Mouse (Mus musculus) liver, postnatal 0 days (tissue): Measurements from ENCODE around the gene Etv2. TPM values are rescaled to one million over a fixed set of nuclear protein-coding genes. Genes with fewer than 3 reads are reported as not detected.

Experiments
- ATAC-seq: fragments of 200-750 bp; cut with Nextera tagmentation; 2 replicates; pipeline ENCODE4 v1.8.0; 2017; ENCODE audit warnings: mild to moderate bottlenecking, moderate library complexity
- DNase-seq: peaks from one replicate; pipeline ENCODE4 v3.0.0-alpha.2; 2016
- H3K27ac ChIP-seq: fragments of 300-500 bp; sonication (generic); 2 replicates; pipeline ENCODE4 v1.5.1; 2014; ENCODE audit warnings: antibody characterized with exemption, moderate library complexity, mild to moderate bottlenecking, low read depth
- H3K27me3 ChIP-seq: fragments of 300-500 bp; sonication (generic); 2 replicates; pipeline ENCODE4 v1.6.1; 2014; ENCODE audit warnings: low read length, control low read depth, mixed read lengths; ENCODE audit not compliant: insufficient read depth
- H3K36me3 ChIP-seq: fragments of 300-500 bp; sonication (generic); replicated peaks from 2 replicates; pipeline ENCODE4 v1.6.1; 2014; ENCODE audit warnings: mild to moderate bottlenecking, control low read depth, low read length, moderate library complexity, mixed read lengths; ENCODE audit not compliant: insufficient read depth
- H3K4me1 ChIP-seq: fragments of 300-500 bp; sonication (generic); 2 replicates; pipeline ENCODE4 v1.6.1; 2014; ENCODE audit warnings: antibody characterized with exemption, mild to moderate bottlenecking, control low read depth; ENCODE audit not compliant: insufficient read depth
- H3K4me2 ChIP-seq: fragments of 300-500 bp; sonication (generic); 2 replicates; pipeline ENCODE4 v1.6.1; 2014; ENCODE audit warnings: low read depth, mild to moderate bottlenecking, low read length, moderate library complexity, mixed read lengths
- H3K4me3 ChIP-seq: fragments of 300-500 bp; sonication (generic); 2 replicates; pipeline ENCODE4 v1.5.1; 2014; ENCODE audit warnings: low read depth, low read length
- H3K9ac ChIP-seq: fragments of 300-500 bp; sonication (generic); replicated peaks from 2 replicates; pipeline ENCODE4 v1.6.1; 2014; ENCODE audit warnings: mild to moderate bottlenecking, moderate library complexity
- H3K9me3 ChIP-seq: fragments of 300-500 bp; sonication (generic); 2 replicates; pipeline ENCODE4 v1.6.1; 2016; ENCODE audit warnings: mild to moderate bottlenecking, control low read depth, low read length, mixed read lengths
- CTCF ChIP-seq: sonication (generic); IDR thresholded peaks from 2 replicates; pipeline ENCODE4 v1.5.1; 2016; ENCODE audit warnings: antibody characterized with exemption, low read depth
- EP300 ChIP-seq: IDR thresholded peaks from 2 replicates; pipeline ENCODE4 v1.6.1; 2016; ENCODE audit warnings: antibody characterized with exemption, low read depth, mild to moderate bottlenecking
- WGBS: fragments of 180-500 bp; shearing (Covaris S2); extraction: QIAGEN DNeasy Blood & Tissue Kit; methylation state at CpG from one replicate; pipeline ENCODE4 v1.1.7; 2014; ENCODE audit not compliant: insufficient replicate concordance; 5-methylcytosine and 5-hydroxymethylcytosine counted together
- polyA plus RNA-seq: library from polyadenylated mRNA; unstranded; fragments of >200 nt; fragmentation: Nextera tagmentation; extraction: Ambion mirVana; gene quantifications from 2 replicates; pipeline ENCODE4 v1.2.1, GENCODE M21; 2015

Etv2 gene
- polyA plus RNA-seq, 1 experiment from 2014 or later: not detected

DNA sequence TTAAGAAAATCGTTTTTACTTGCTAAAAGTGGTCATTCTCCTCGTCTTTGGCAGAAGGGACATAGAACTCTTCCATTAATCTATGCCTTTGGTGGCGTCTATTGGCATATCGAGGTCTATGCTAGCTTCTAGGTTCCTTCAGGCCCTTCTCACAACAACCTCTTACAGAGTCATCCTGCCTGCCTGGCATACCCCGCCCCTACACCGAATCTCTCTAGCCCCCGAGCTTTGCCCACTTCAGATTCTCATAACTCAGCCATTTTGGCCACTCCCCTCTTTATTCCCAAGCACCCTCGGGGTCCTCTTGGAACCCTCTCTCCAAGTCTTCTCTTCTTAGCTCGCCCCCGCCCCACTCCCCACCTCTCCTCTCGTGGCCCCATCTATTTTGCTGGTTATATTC lies 29.7 kb upstream of the Etv2 start:
- H3K27ac ChIP-seq: 0 out of 2 replicates have a peak overlapping the region, but pooled peaks have one; percentile 8
- no peak for DNase-seq
- H3K27me3 ChIP-seq: no peaks in the 10 kb centered on the region
- H3K36me3 ChIP-seq: peaks cover 21% of the 10 kb centered on the region; the same call in 1 of the 2 replicates
- 0 out of 2 replicates have a peak, but pooled peaks have one; percentile 16 for ATAC-seq
- H3K4me3 ChIP-seq: peak overlapping the region; percentile 73
- H3K4me2 ChIP-seq: peak overlapping the region; percentile 96
- TF ChIP-seq CTCF: no peak
- no peak for TF ChIP-seq EP300
- peaks cover 9% of the 10 kb centered on the region for H3K4me1 ChIP-seq
- WGBS: 7% methylated on average over 11 of the region's 11 CpGs
- no peaks in the 10 kb centered on the region for H3K9me3 ChIP-seq
- peak overlapping the region; percentile 87 for H3K9ac ChIP-seq

DNA sequence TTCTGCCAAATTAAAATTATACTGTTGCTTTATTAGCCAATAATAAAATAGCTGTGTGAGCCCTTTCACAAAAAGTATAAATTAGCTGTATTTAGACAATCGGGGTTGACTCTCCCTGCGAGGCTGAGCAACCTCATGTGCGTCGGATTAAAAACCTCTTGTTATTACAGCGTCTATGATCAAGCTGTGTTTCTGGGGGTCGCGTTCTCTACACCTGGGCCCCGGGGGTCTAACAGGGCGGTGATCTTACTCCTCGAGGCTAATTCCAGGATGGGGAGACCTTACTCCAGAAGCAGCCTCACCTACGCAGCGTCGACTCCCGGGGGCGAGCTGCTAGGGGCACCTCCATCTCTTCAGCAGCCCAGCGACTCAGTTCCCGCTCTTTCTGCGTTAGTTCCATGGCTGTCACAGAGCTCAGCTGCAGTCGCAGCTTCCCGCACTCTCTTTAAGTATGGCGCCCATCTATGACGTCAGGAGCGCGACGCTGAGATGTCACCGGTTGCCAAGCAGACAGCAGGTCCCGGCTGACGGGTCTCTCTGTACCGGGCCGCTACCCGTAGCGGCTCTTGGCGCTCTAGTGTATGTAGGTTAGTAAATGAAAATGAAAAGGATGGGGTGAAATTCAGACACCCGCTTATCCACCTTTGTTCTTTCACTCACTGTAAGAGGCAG lies 29.0 kb upstream of the Etv2 start, which contains the start of gene Haus5:
Gene Haus5, minus strand, starts transcription at position 466 of the 672 bp plus-strand sequence.
- no peaks in the 10 kb centered on the region for H3K9me3 ChIP-seq
- WGBS: 1% methylated on average over 34 of the region's 34 CpGs
- peak within 1 kb of the TSS; percentile 96 for H3K4me2 ChIP-seq
- TF ChIP-seq CTCF: no peak
- TF ChIP-seq EP300: no peak; the same call in 1 of the 2 replicates
- peak within 1 kb of the TSS; percentile 73 for H3K4me3 ChIP-seq
- peak; percentile 96 for DNase-seq
- no peaks in the 10 kb centered on the region for H3K27me3 ChIP-seq
- peaks cover 9% of the 10 kb centered on the region for H3K4me1 ChIP-seq
- peaks cover 26% of the 10 kb centered on the region; the same call in 1 of the 2 replicates for H3K36me3 ChIP-seq
- peak within 1 kb of the TSS; percentile 36 for H3K27ac ChIP-seq
- ATAC-seq: peak; percentile 98
- H3K9ac ChIP-seq: peak within 1 kb of the TSS; percentile 87

DNA sequence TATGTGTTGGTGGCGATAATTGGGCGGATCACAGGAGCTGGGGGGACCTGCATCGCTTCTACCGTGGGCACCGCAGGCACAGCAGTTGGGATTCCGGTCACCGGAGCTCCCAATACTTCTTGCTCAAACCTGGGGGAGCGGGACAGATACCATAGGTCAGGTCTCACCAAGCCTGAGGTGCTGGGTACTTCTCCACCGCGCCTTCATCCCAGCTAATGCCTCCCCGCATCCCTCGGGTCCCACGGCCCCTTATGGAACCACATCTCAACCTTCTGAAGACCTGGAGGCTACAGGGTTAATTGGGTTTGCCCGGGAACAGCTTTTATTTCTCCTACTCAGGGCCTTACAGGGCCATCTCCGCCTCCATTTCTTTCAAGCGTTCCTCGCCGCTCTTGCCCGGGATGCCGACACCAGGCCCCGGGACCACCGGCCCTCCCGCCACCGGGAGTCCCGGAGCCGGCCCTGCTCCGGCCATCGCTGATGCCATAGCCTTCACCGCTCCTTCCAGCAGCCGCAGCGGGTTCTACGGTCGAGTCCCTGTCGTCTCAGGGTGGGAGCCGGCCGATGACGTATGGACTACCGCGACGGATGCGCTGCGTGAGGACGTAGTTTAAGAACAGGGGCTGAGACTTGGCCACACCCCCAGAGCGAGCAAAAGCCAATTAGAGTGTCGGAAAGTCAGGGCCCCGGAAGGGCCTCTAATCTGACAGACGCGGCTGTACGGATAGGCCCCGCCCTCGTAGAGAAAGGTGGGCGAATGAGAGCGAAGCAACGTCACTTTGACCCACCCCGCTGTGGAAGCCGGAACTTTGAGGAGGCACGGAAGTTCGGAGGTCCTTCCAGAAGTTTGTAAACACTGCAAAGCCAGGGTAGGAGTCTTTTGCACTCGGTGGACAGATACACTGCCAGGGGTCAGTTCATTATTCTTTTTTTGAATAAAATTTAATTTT lies 14.2 kb upstream of the Etv2 start, which contains the start of gene Rbm42:
Gene Rbm42, minus strand, starts transcription at position 727 of the 950 bp plus-strand sequence.
- TF ChIP-seq CTCF (no peak), EP300 (no peak)
- ATAC-seq (peak; percentile 100), DNase-seq (peak; percentile 98)
- Histone ChIP-seq H3K36me3 (peaks cover 44% of the 10 kb centered on the region), H3K4me2 (peak within 1 kb of the TSS; percentile 93), H3K9ac (peak within 1 kb of the TSS; percentile 88), H3K27me3 (no peaks in the 10 kb centered on the region), H3K27ac (peak within 1 kb of the TSS; percentile 82), H3K9me3 (no peaks in the 10 kb centered on the region), H3K4me1 (peaks cover 12% of the 10 kb centered on the region), H3K4me3 (peak within 1 kb of the TSS; percentile 79)
- 2% methylated on average over 59 of the region's 59 CpGs for WGBS

DNA sequence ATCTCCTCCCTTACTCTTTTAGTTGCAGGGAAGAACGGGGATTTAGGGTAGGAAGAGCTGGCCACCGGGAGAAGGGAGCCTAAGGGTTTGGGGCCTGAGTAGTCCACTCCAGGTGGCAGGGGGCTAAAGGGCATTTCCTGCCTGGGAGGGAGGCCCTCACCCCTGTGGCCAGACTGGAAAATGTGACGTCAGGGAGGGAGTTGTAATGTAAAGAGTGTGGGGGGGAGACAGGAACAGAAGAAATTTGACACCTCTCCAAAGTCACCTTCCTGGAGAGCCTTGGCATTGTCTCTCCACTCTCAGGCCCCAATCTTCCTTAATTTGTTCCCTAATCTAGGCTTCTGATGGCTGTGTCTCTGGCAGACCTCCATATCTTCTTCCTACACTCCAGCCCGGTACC lies 3.4 kb upstream of the Etv2 start:
- Histone ChIP-seq H3K4me3 (no peak overlapping the region), H3K27ac (no peak overlapping the region), H3K4me1 (peaks cover 9% of the 10 kb centered on the region), H3K9ac (no peak overlapping the region), H3K36me3 (peaks cover 32% of the 10 kb centered on the region), H3K9me3 (no peaks in the 10 kb centered on the region), H3K4me2 (no peak overlapping the region), H3K27me3 (peaks cover 25% of the 10 kb centered on the region)
- 20% methylated on average over 4 of the region's 4 CpGs for WGBS
- DNase-seq (no peak), ATAC-seq (no peak)
- TF ChIP-seq EP300 (no peak), CTCF (no peak)

DNA sequence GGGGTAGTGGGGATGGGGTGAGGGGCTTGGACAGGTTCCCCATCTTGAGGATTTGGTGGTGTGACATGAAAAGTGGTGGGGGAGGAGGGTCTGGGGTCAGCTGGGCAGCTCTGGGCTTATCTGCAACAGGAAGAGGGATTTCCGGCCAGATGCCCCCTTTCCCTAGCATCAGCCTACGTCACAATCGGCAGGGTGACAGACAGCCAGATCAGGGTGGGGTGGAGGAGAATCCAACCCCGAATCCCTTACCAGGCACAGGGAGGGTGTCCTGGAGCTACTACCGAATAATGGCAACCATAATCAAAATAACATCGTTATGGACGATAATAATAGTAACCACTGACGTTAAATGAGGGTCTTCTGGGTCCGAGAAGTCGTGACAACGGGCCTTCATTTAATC lies 743 bp upstream of the Etv2 start:
- Histone ChIP-seq H3K4me2 (no peak overlapping the region), H3K36me3 (peaks cover 9% of the 10 kb centered on the region), H3K27ac (no peak overlapping the region), H3K9me3 (no peaks in the 10 kb centered on the region), H3K4me1 (peaks cover 9% of the 10 kb centered on the region), H3K27me3 (peaks cover 42% of the 10 kb centered on the region), H3K4me3 (no peak overlapping the region), H3K9ac (no peak overlapping the region)
- TF ChIP-seq CTCF (no peak), EP300 (no peak)
- DNase-seq (no peak), ATAC-seq (no peak)
- 21% methylated on average over 11 of the region's 11 CpGs for WGBS

DNA sequence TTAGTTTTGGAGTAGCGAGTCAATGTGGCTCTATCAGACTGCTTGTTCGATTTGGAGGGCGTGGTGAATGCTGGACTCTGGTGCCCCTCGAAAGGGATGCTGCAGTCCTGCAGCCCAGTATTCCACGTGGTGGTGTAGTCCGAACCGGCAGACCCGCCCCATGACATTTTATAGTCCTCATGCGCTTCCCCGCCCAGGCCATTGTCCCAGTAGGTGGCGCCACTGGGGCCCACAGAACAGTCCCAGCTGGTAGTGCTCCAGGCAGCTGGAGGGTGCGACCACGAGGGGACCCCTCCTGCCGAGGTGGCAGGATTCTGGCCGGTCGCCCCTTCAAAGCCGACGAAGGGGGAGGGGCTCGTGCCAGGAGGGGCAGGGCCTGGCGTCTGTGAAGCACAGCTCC lies 1.0 kb downstream of the Etv2 start:
- peaks cover 49% of the 10 kb centered on the region for H3K27me3 ChIP-seq
- peak overlapping the region; percentile 47; the same call in 1 of the 2 replicates for H3K4me2 ChIP-seq
- WGBS: 3% methylated on average over 19 of the region's 20 CpGs
- H3K27ac ChIP-seq: no peak overlapping the region
- H3K4me1 ChIP-seq: peaks cover 6% of the 10 kb centered on the region
- H3K36me3 ChIP-seq: no peaks in the 10 kb centered on the region
- H3K9me3 ChIP-seq: no peaks in the 10 kb centered on the region
- peak; percentile 75 for ATAC-seq
- DNase-seq: peak; percentile 82
- H3K9ac ChIP-seq: no peak overlapping the region
- TF ChIP-seq EP300 (no peak), CTCF (peak; percentile 76)
- no peak overlapping the region for H3K4me3 ChIP-seq
